In genomic region chrX:136171189-136172117, GRCm38 (mm10) we compare ENCODE assay signal across 8 mouse cellular contexts. TPM values are rescaled to one million over a fixed set of nuclear protein-coding genes. Genes with fewer than 3 reads are reported as not detected.
DNase-seq lines count a peak whose midpoint lies in the region; ATAC-seq and TF ChIP-seq lines count a peak whose summit lies in the region.

No protein-coding gene starts in this region.

- 20% methylated on average over 24 of the region's 24 CpGs for WGBS in heart, embryonic 11.5 days (ENCODE audit: insufficient replicate concordance)
- WGBS in kidney, embryonic 16.5 days: 23% methylated on average over 24 of the region's 24 CpGs
- WGBS in limb, embryonic 14.5 days: 24% methylated on average over 24 of the region's 24 CpGs
- 20% methylated on average over 24 of the region's 24 CpGs for WGBS in midbrain, embryonic 14.5 days

- peak; percentile 90 for DNase-seq in brain, embryonic 14.5 days (ENCODE audit: low read depth)
- DNase-seq in limb, embryonic 14.5 days (ENCODE audit: low spot score): peak; percentile 87
- DNase-seq in midbrain, embryonic 14.5 days: peak; percentile 79

- no peak for TF ChIP-seq POLR2A in brain, embryonic 14.5 days (IDR thresholded peaks at IDR 0.05; ENCODE audit: borderline replicate concordance, extremely low read depth, insufficient read depth, insufficient read length, poor library complexity, severe bottlenecking)
- TF ChIP-seq POLR2A in limb, embryonic 14.5 days (IDR thresholded peaks at IDR 0.05; ENCODE audit: borderline replicate concordance, extremely low read depth, insufficient read depth, insufficient read length): no peak
- TF ChIP-seq POLR2A in testis, adult 2 months (IDR thresholded peaks at IDR 0.05; ENCODE audit: control insufficient read depth, low read depth, low read length): no peak

- H3K27me3 ChIP-seq in E14TG2a.4 (ENCODE audit: insufficient read depth, low read length): no peaks in the 10 kb centered on the region
- 0 out of 2 replicates have a peak, but pooled peaks cover 2% of the 10 kb centered on the region for H3K27me3 ChIP-seq in erythroblast, embryonic 14.5 days (ENCODE audit: control insufficient read depth)
- H3K27me3 ChIP-seq in heart, embryonic 11.5 days (ENCODE audit: control insufficient read depth, insufficient read depth, low read length): no peaks in the 10 kb centered on the region
- peaks cover 5% of the 10 kb centered on the region; the same call in 1 of the 2 replicates for H3K27me3 ChIP-seq in kidney, embryonic 16.5 days (ENCODE audit: insufficient read depth, low read length)
- H3K27me3 ChIP-seq in limb, embryonic 14.5 days (ENCODE audit: control insufficient read depth, insufficient read depth, low read length): no peaks in the 10 kb centered on the region
- H3K27me3 ChIP-seq in midbrain, embryonic 14.5 days (ENCODE audit: control insufficient read depth, insufficient read depth, low read length): no peaks in the 10 kb centered on the region
- H3K27me3 ChIP-seq in testis, adult 2 months (ENCODE audit: control insufficient read depth, insufficient read depth, low read length): no peaks in the 10 kb centered on the region

- peak; percentile 59 for ATAC-seq in heart, embryonic 11.5 days (replicated peaks; ENCODE audit: insufficient number of reproducible peaks, low FRiP score, low TSS enrichment)
- peak; percentile 82 for ATAC-seq in kidney, embryonic 16.5 days (ENCODE audit: low FRiP score, low TSS enrichment)
- peak; percentile 67 for ATAC-seq in limb, embryonic 14.5 days (ENCODE audit: low FRiP score, low read depth)
- peak; percentile 68 for ATAC-seq in midbrain, embryonic 14.5 days (ENCODE audit: low FRiP score, low TSS enrichment)

- peak overlapping the region; percentile 86 for H3K4me3 ChIP-seq in E14TG2a.4 (replicated peaks; ENCODE audit: low read length)
- peak overlapping the region; percentile 89 for H3K4me3 ChIP-seq in erythroblast, embryonic 14.5 days (replicated peaks)
- H3K4me3 ChIP-seq in heart, embryonic 11.5 days (ENCODE audit: low read depth, low read length): peak overlapping the region; percentile 63
- peak overlapping the region; percentile 67 for H3K4me3 ChIP-seq in kidney, embryonic 16.5 days (ENCODE audit: low read length)
- peak overlapping the region; percentile 55 for H3K4me3 ChIP-seq in limb, embryonic 14.5 days (replicated peaks; ENCODE audit: low read length)
- peak overlapping the region; percentile 53 for H3K4me3 ChIP-seq in midbrain, embryonic 14.5 days (replicated peaks; ENCODE audit: low read depth, low read length)
- H3K4me3 ChIP-seq in testis, adult 2 months (ENCODE audit: control insufficient read depth, low read depth, low read length): peak overlapping the region; percentile 82

- H3K4me2 ChIP-seq in heart, embryonic 11.5 days: peak overlapping the region; percentile 68
- peak overlapping the region; percentile 50 for H3K4me2 ChIP-seq in kidney, embryonic 16.5 days (replicated peaks; ENCODE audit: low read depth, low read length)
- H3K4me2 ChIP-seq in limb, embryonic 14.5 days (replicated peaks; ENCODE audit: low read depth, low read length, severe bottlenecking): peak overlapping the region; percentile 48
- H3K4me2 ChIP-seq in midbrain, embryonic 14.5 days (ENCODE audit: low read length): peak overlapping the region; percentile 56

- TF ChIP-seq CTCF in E14TG2a.4 (conservative IDR thresholded peaks at IDR 0.05; ENCODE audit: low read length): no peak
- TF ChIP-seq CTCF in brain, embryonic 14.5 days (IDR thresholded peaks at IDR 0.05; ENCODE audit: borderline replicate concordance, extremely low read depth, insufficient read depth, insufficient read length): no peak
- no peak for TF ChIP-seq CTCF in testis, adult 2 months (IDR thresholded peaks at IDR 0.05; ENCODE audit: control insufficient read depth, insufficient read depth, insufficient replicate concordance, low read depth, low read length)

- peaks cover 11% of the 10 kb centered on the region; the same call in 1 of the 2 replicates for H3K36me3 ChIP-seq in E14TG2a.4 (ENCODE audit: insufficient read depth, low read length)
- peaks cover 14% of the 10 kb centered on the region for H3K36me3 ChIP-seq in erythroblast, embryonic 14.5 days (ENCODE audit: control insufficient read depth)
- no peaks in the 10 kb centered on the region for H3K36me3 ChIP-seq in heart, embryonic 11.5 days (ENCODE audit: control insufficient read depth, insufficient read depth, low read length)
- H3K36me3 ChIP-seq in kidney, embryonic 16.5 days (ENCODE audit: insufficient read depth, low read length): peaks cover 7% of the 10 kb centered on the region; the same call in 1 of the 2 replicates
- peaks cover 8% of the 10 kb centered on the region; the same call in 1 of the 2 replicates for H3K36me3 ChIP-seq in limb, embryonic 14.5 days (ENCODE audit: control insufficient read depth, insufficient read depth, low read length)
- H3K36me3 ChIP-seq in midbrain, embryonic 14.5 days (ENCODE audit: control insufficient read depth, insufficient read depth, low read length): 0 out of 2 replicates have a peak, but pooled peaks cover 3% of the 10 kb centered on the region
- no peaks in the 10 kb centered on the region for H3K36me3 ChIP-seq in testis, adult 2 months (ENCODE audit: control insufficient read depth, insufficient read depth, low read length)

- peak overlapping the region; percentile 92 for H3K27ac ChIP-seq in heart, embryonic 11.5 days (ENCODE audit: low read depth, low read length)
- H3K27ac ChIP-seq in kidney, embryonic 16.5 days (ENCODE audit: low read length): peak overlapping the region; percentile 82
- peak overlapping the region; percentile 91 for H3K27ac ChIP-seq in limb, embryonic 14.5 days (replicated peaks; ENCODE audit: low read depth, low read length)
- peak overlapping the region; percentile 77 for H3K27ac ChIP-seq in midbrain, embryonic 14.5 days (replicated peaks; ENCODE audit: low read depth, low read length)
- H3K27ac ChIP-seq in testis, adult 2 months (ENCODE audit: control insufficient read depth, insufficient read depth, low read depth, low read length): peak overlapping the region; percentile 75

- no peaks in the 10 kb centered on the region for H3K9me3 ChIP-seq in E14TG2a.4 (ENCODE audit: low read length)
- no peaks in the 10 kb centered on the region for H3K9me3 ChIP-seq in erythroblast, embryonic 14.5 days (ENCODE audit: control insufficient read depth, low read length)
- no peaks in the 10 kb centered on the region for H3K9me3 ChIP-seq in heart, embryonic 11.5 days (replicated peaks; ENCODE audit: control insufficient read depth, low read length)
- H3K9me3 ChIP-seq in kidney, embryonic 16.5 days (ENCODE audit: low read length): no peaks in the 10 kb centered on the region
- H3K9me3 ChIP-seq in limb, embryonic 14.5 days (ENCODE audit: control insufficient read depth, low read length): no peaks in the 10 kb centered on the region
- no peaks in the 10 kb centered on the region for H3K9me3 ChIP-seq in midbrain, embryonic 14.5 days (ENCODE audit: control insufficient read depth, low read length)

- peak overlapping the region; percentile 90 for H3K9ac ChIP-seq in heart, embryonic 11.5 days (ENCODE audit: low read depth, low read length)
- peak overlapping the region; percentile 81 for H3K9ac ChIP-seq in kidney, embryonic 16.5 days (replicated peaks; ENCODE audit: low read length)
- H3K9ac ChIP-seq in limb, embryonic 14.5 days (ENCODE audit: low read depth, low read length, severe bottlenecking): peak overlapping the region; percentile 75
- peak overlapping the region; percentile 52 for H3K9ac ChIP-seq in midbrain, embryonic 14.5 days (replicated peaks; ENCODE audit: low read length)

- H3K4me1 ChIP-seq in E14TG2a.4 (replicated peaks; ENCODE audit: low read depth, low read length): peaks cover 22% of the 10 kb centered on the region
- peaks cover 15% of the 10 kb centered on the region for H3K4me1 ChIP-seq in erythroblast, embryonic 14.5 days (ENCODE audit: control insufficient read depth)
- H3K4me1 ChIP-seq in heart, embryonic 11.5 days (ENCODE audit: control insufficient read depth, insufficient read depth, low read length): no peaks in the 10 kb centered on the region
- 0 out of 2 replicates have a peak, but pooled peaks cover 3% of the 10 kb centered on the region for H3K4me1 ChIP-seq in kidney, embryonic 16.5 days (ENCODE audit: insufficient read depth, low read length)
- no peaks in the 10 kb centered on the region for H3K4me1 ChIP-seq in limb, embryonic 14.5 days (ENCODE audit: control insufficient read depth, insufficient read depth, low read length)
- H3K4me1 ChIP-seq in midbrain, embryonic 14.5 days (ENCODE audit: control insufficient read depth, insufficient read depth, low read length): no peaks in the 10 kb centered on the region
- no peaks in the 10 kb centered on the region; the same call in none of the 2 replicates for H3K4me1 ChIP-seq in testis, adult 2 months (ENCODE audit: control insufficient read depth, insufficient read depth, low read length)

RNA-seq across cellular contexts. Expression of gene Tceal8, which starts 0.7 kb away (rescaled TPM):
- polyA plus RNA-seq in brain, embryonic 14.5 days (2012; rRNA removed): 76.5 and 80.0 TPM in 2 replicates
- polyA plus RNA-seq in erythroblast, embryonic 14.5 days (2012): 5.7 and 10.2 TPM in 2 replicates
- 281 and 290 TPM in 2 replicates for polyA plus RNA-seq in heart, embryonic 11.5 days (2014; fragmentation: Nextera tagmentation; extraction: Ambion mirVana)
- 159 and 170 TPM in 2 replicates for polyA plus RNA-seq in kidney, embryonic 16.5 days (2015; fragmentation: Nextera tagmentation; extraction: Ambion mirVana)
- 110 and 148 TPM in 2 replicates for polyA plus RNA-seq in limb, embryonic 14.5 days (2012; rRNA removed)
- 203 and 216 TPM in 2 replicates for polyA plus RNA-seq in limb, embryonic 14.5 days (2014; fragmentation: Nextera tagmentation; extraction: Ambion mirVana)
- 133 and 136 TPM in 2 replicates for polyA plus RNA-seq in midbrain, embryonic 14.5 days (2014; fragmentation: Nextera tagmentation; extraction: Ambion mirVana)
- 3.8 and 4.2 TPM in 2 replicates for polyA plus RNA-seq in testis, adult 2 months (2012; rRNA removed)

RNA-seq across cellular contexts. Expression of gene Tceal5, which starts 32.2 kb away (rescaled TPM):
- polyA plus RNA-seq in brain, embryonic 14.5 days (2012; rRNA removed): 17.9 and 34.9 TPM in 2 replicates
- polyA plus RNA-seq in erythroblast, embryonic 14.5 days (2012): 0.03 and 0.04 TPM in 2 replicates
- 4.0 and 5.9 TPM in 2 replicates for polyA plus RNA-seq in heart, embryonic 11.5 days (2014; fragmentation: Nextera tagmentation; extraction: Ambion mirVana)
- 2.8 and 3.2 TPM in 2 replicates for polyA plus RNA-seq in kidney, embryonic 16.5 days (2015; fragmentation: Nextera tagmentation; extraction: Ambion mirVana)
- polyA plus RNA-seq in limb, embryonic 14.5 days (2012; rRNA removed): 10.2 and 25.8 TPM in 2 replicates
- polyA plus RNA-seq in limb, embryonic 14.5 days (2014; fragmentation: Nextera tagmentation; extraction: Ambion mirVana): 4.7 and 5.6 TPM in 2 replicates
- 8.0 and 17.2 TPM in 2 replicates for polyA plus RNA-seq in midbrain, embryonic 14.5 days (2014; fragmentation: Nextera tagmentation; extraction: Ambion mirVana)
- polyA plus RNA-seq in testis, adult 2 months (2012; rRNA removed): not detected in 2 replicates

RNA-seq across cellular contexts. Expression of gene Bex4, which starts 32.7 kb away (rescaled TPM):
- polyA plus RNA-seq in brain, embryonic 14.5 days (2012; rRNA removed): 64.7 and 73.7 TPM in 2 replicates
- 4.2 and 7.0 TPM in 2 replicates for polyA plus RNA-seq in erythroblast, embryonic 14.5 days (2012)
- polyA plus RNA-seq in heart, embryonic 11.5 days (2014; fragmentation: Nextera tagmentation; extraction: Ambion mirVana): 221 and 236 TPM in 2 replicates
- polyA plus RNA-seq in kidney, embryonic 16.5 days (2015; fragmentation: Nextera tagmentation; extraction: Ambion mirVana): 51.8 and 56.4 TPM in 2 replicates
- 16.6 and 30.9 TPM in 2 replicates for polyA plus RNA-seq in limb, embryonic 14.5 days (2012; rRNA removed)
- polyA plus RNA-seq in limb, embryonic 14.5 days (2014; fragmentation: Nextera tagmentation; extraction: Ambion mirVana): 38.3 and 43.5 TPM in 2 replicates
- 139 and 159 TPM in 2 replicates for polyA plus RNA-seq in midbrain, embryonic 14.5 days (2014; fragmentation: Nextera tagmentation; extraction: Ambion mirVana)
- 13.1 and 17.0 TPM in 2 replicates for polyA plus RNA-seq in testis, adult 2 months (2012; rRNA removed)

RNA-seq across cellular contexts. Expression of gene Tceal7, which starts 43.1 kb away (rescaled TPM):
- polyA plus RNA-seq in brain, embryonic 14.5 days (2012; rRNA removed): 1.3 and 1.5 TPM in 2 replicates
- polyA plus RNA-seq in erythroblast, embryonic 14.5 days (2012): not detected in 2 replicates
- polyA plus RNA-seq in heart, embryonic 11.5 days (2014; fragmentation: Nextera tagmentation; extraction: Ambion mirVana): 6.6 and 7.3 TPM in 2 replicates
- 5.2 and 6.1 TPM in 2 replicates for polyA plus RNA-seq in kidney, embryonic 16.5 days (2015; fragmentation: Nextera tagmentation; extraction: Ambion mirVana)
- polyA plus RNA-seq in limb, embryonic 14.5 days (2012; rRNA removed): 56.8 and 88.7 TPM in 2 replicates
- polyA plus RNA-seq in limb, embryonic 14.5 days (2014; fragmentation: Nextera tagmentation; extraction: Ambion mirVana): 74.4 and 121 TPM in 2 replicates
- 1.8 and 1.9 TPM in 2 replicates for polyA plus RNA-seq in midbrain, embryonic 14.5 days (2014; fragmentation: Nextera tagmentation; extraction: Ambion mirVana)
- polyA plus RNA-seq in testis, adult 2 months (2012; rRNA removed): not detected in 2 replicates

RNA-seq across cellular contexts. Expression of gene Bex1, which starts 43.9 kb away (rescaled TPM):
- polyA plus RNA-seq in brain, embryonic 14.5 days (2012; rRNA removed): 157 and 187 TPM in 2 replicates
- 0.73 and 1.5 TPM in 2 replicates for polyA plus RNA-seq in erythroblast, embryonic 14.5 days (2012)
- polyA plus RNA-seq in heart, embryonic 11.5 days (2014; fragmentation: Nextera tagmentation; extraction: Ambion mirVana): 197 and 204 TPM in 2 replicates
- polyA plus RNA-seq in kidney, embryonic 16.5 days (2015; fragmentation: Nextera tagmentation; extraction: Ambion mirVana): 75.7 and 81.3 TPM in 2 replicates
- 68.3 and 112 TPM in 2 replicates for polyA plus RNA-seq in limb, embryonic 14.5 days (2012; rRNA removed)
- 83.7 and 92.3 TPM in 2 replicates for polyA plus RNA-seq in limb, embryonic 14.5 days (2014; fragmentation: Nextera tagmentation; extraction: Ambion mirVana)
- 195 and 260 TPM in 2 replicates for polyA plus RNA-seq in midbrain, embryonic 14.5 days (2014; fragmentation: Nextera tagmentation; extraction: Ambion mirVana)
- polyA plus RNA-seq in testis, adult 2 months (2012; rRNA removed): 1.9 and 2.2 TPM in 2 replicates

Comparison
In these comparisons a context has a peak if more than half of its experiments do, and no peak if none do; other contexts are left out.
1. Peak in every context shown above with its lines: DNase-seq, ATAC-seq, H3K4me3 ChIP-seq and H3K27ac ChIP-seq.